Mouse (Mus musculus) megakaryocyte, embryonic 14.5 days (primary cell): ENCODE measurements at regions not wholly inside any gene's neighbourhood (a gene's known extent, or its start where the extent isn't known, plus 50 kb on each side); places are given as distances from the start of the nearest gene placed in this dataset.

ENCODE experiments used
- FLI1 ChIP-seq: IDR thresholded peaks from 2 replicates; pipeline ENCODE4 v1.6.1; 2012; ENCODE audit warnings: low read length, inconsistent platforms, mixed read lengths
- GATA1 ChIP-seq: IDR thresholded peaks from 3 replicates; pipeline ENCODE4 v1.6.1; 2012; ENCODE audit warnings: mixed read lengths, low read length, inconsistent platforms, borderline replicate concordance

DNA sequence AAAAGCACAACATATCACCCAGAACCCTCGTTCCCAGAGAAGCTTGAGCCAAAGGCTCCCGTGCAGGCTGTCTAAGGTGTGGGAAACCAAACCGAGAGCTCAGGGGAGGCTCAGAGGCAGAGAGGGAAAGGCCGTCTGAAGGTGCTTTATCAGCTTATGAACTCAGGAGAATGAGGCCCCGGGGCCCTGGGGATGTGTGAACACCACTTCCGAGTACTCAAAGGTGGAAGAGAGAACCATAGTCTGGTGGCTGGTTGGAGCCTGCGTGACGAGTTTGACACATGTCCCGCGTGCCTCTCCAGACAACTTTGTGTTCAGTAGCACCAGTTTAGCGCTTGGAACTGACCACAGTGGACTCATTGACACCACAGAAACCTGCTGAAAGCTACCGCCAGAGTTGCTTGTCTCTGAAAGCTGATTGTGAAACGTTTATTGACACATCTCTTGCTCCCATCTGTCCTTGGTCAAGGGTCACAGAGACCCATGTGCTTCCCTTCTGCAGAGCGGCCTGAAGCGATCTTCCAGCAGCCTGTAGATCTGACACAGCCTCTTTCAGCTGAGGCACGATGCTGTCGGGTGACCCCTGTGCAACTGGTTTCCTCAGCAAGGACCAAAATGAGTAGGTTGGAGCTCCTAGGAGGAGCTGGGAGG is 56.5 kb upstream of the Jazf1 start:
- TF ChIP-seq GATA1 = no peak
- TF ChIP-seq FLI1 = no peak
